Mouse (Mus musculus) E14TG2a.4 (cell line): ENCODE measurements around the gene Grpel1.

ENCODE experiments used
- CTCF ChIP-seq: conservative IDR thresholded peaks from 2 replicates; pipeline ENCODE4 v1.5.1; 2014; ENCODE audit warnings: low read length
- NANOG ChIP-seq: IDR thresholded peaks from 2 replicates; pipeline ENCODE4 v1.6.1; 2014; ENCODE audit warnings: borderline replicate concordance, low read length, mixed read lengths

DNA sequence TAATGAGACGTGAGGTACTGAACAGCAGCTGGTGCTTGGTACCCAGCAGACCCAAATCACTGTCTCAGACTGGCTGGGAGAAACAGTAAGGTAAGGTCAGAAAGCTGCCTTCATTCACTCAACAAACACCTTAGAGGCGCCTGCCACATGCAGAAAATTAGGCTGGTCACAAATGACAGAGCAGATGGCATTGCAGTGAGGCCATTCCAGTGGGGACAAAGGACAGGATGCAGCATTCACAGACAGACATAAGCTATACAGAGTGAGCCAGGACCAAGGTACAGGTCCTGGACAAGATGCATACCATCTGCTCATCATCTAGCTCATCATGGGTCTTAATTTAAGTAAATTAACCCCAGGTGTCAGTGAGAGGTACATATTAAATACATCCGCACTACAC lies 52.8 kb downstream of the Grpel1 start:
- no peak for TF ChIP-seq CTCF
- no peak for TF ChIP-seq NANOG
